ENCODE assay signal across 23 mouse cellular contexts in the genomic region with DNA sequence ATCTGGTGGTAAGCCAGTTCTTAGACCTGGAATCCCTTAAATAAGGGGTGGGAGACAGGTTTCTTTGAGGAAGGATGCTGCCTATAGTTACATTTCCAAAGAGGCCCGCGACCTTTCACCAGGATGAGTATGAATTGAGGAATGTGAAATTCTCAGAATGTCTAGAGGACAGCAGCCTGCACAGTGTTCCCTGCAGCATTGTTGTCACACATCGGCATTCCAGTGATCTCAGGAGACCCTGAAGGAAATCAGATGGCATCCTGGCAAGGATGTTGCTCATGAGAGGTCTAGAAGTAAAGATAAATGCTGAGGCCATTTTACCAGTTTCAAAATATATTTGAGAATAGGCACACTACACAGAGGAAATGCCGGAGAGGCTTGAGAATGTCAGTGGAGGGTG.
"Had no signal": no experiment of that assay in that cellular context is flagged by ENCODE, and none has a peak within 500 bp of the region (broad histone marks: within the 10 kb centered on the region; RNA-seq: fewer than 3 reads in every experiment).

No protein-coding gene starts in this region.

- H3K27ac ChIP-seq: hindbrain, embryonic 13.5 days; hindbrain, embryonic 15.5 days; hindbrain, postnatal 0 days; kidney, embryonic 15.5 days; kidney, postnatal 0 days; limb, embryonic 13.5 days; limb, embryonic 15.5 days; liver, embryonic 12.5 days; liver, embryonic 14.5 days had no signal

- H3K4me3 ChIP-seq: heart, embryonic 10.5 days; hindbrain, embryonic 13.5 days; hindbrain, embryonic 15.5 days; kidney, embryonic 15.5 days; limb, embryonic 13.5 days; limb, embryonic 15.5 days; liver, embryonic 12.5 days had no signal

- ATAC-seq: forebrain, postnatal 0 days; hindbrain, postnatal 0 days; intestine, embryonic 16.5 days; liver, embryonic 12.5 days had no signal

- H3K9me3 ChIP-seq: heart, embryonic 10.5 days; hindbrain, embryonic 13.5 days; hindbrain, embryonic 15.5 days; kidney, embryonic 15.5 days; limb, embryonic 13.5 days; limb, embryonic 15.5 days; liver, embryonic 12.5 days had no signal

- H3K27me3 ChIP-seq: hindbrain, embryonic 13.5 days; hindbrain, embryonic 15.5 days; kidney, embryonic 15.5 days; limb, embryonic 15.5 days; liver, embryonic 12.5 days had no signal

- H3K4me2 ChIP-seq: hindbrain, embryonic 13.5 days; hindbrain, embryonic 15.5 days; kidney, embryonic 15.5 days; limb, embryonic 13.5 days; limb, embryonic 15.5 days; liver, embryonic 12.5 days had no signal

- H3K36me3 ChIP-seq: heart, embryonic 10.5 days; hindbrain, embryonic 13.5 days; hindbrain, embryonic 15.5 days; kidney, embryonic 15.5 days; limb, embryonic 13.5 days; limb, embryonic 15.5 days; liver, embryonic 12.5 days had no signal

- H3K9ac ChIP-seq: forebrain, postnatal 0 days; hindbrain, embryonic 13.5 days; hindbrain, embryonic 15.5 days; kidney, embryonic 15.5 days; limb, embryonic 13.5 days; limb, embryonic 15.5 days; liver, embryonic 12.5 days; liver, embryonic 14.5 days had no signal

- DNase-seq: forebrain, postnatal 0 days; gastrocnemius, postnatal 14 days; gastrocnemius, postnatal 36 days; heart, postnatal 36 days; kidney, adult 11 months; kidney, adult 2 months; kidney, adult 9 months; kidney, postnatal 14 days; kidney, postnatal 36 days; layer of hippocampus, adult 9-11 months; layer of hippocampus, postnatal 36 days; left cerebral cortex, postnatal 4 days had no signal
